ENCODE assay signal across 17 mouse cellular contexts in genomic region chr2:153962821-153963331, GRCm38 (mm10). TPM values are rescaled to one million over a fixed set of nuclear protein-coding genes. Genes with fewer than 3 reads are reported as not detected.
DNase-seq lines count a peak whose midpoint lies in the region; ATAC-seq lines count a peak whose summit lies in the region.
"Had no signal": no experiment of that assay in that cellular context is flagged by ENCODE, and none has a peak within 500 bp of the region (broad histone marks: within the 10 kb centered on the region; RNA-seq: fewer than 3 reads in every experiment).

No protein-coding gene starts in this region.

- intact Hi-C loops in left cerebral cortex, postnatal 4 days (cut with DNase I): no loop called here
- intact Hi-C loops in left cerebral cortex, postnatal 36 days (cut with DNase I): no loop called here

- peak; percentile 82 for ATAC-seq in cerebellum, adult (ENCODE audit: insufficient number of reproducible peaks, low FRiP score, low TSS enrichment)
- ATAC-seq: hindbrain, embryonic 16.5 days had no signal

- no peak for DNase-seq in cerebellum, postnatal 4 days (ENCODE audit: low spot score in 2 of 2)
- peak; percentile 12 for DNase-seq in left cerebral cortex, adult 11 months (ENCODE audit: low spot score)
- no peak for DNase-seq in left cerebral cortex, postnatal 4 days
- peak; percentile 65 to 76 for DNase-seq in cerebellum, postnatal 14 days
- peak; percentile 17 to 27 for DNase-seq in left cerebral cortex, postnatal 36 days (ENCODE audit: low spot score in 2 of 2)
- DNase-seq in spleen, adult 18-20 months: no peak
- no peak for DNase-seq in T-cell, adult 2 months (ENCODE audit: low spot score)
- DNase-seq: embryo, embryonic 11 days; gastrocnemius, adult 2 months; heart, adult 18-20 months; thymus, adult 2 months had no signal

RNA-seq across cellular contexts. Expression of gene Bpifa6, which starts 11.9 kb away (rescaled TPM):
- total RNA-seq in left cerebral cortex, postnatal 4 days (2021): not detected
- not detected for total RNA-seq in left cerebral cortex, postnatal 36 days (2021)
- total RNA-seq: CH12.LX; gastrocnemius, adult 2 months; heart, adult 18-20 months; layer of hippocampus, adult 18-20 months; liver, adult 2 months; monocyte, adult 5-6 weeks had no signal

RNA-seq across cellular contexts. Expression of gene Bpifb4, which starts 24.9 kb away (rescaled TPM):
- total RNA-seq in left cerebral cortex, postnatal 4 days (2021): not detected
- total RNA-seq in left cerebral cortex, postnatal 36 days (2021): not detected
- total RNA-seq: CH12.LX; gastrocnemius, adult 2 months; heart, adult 18-20 months; layer of hippocampus, adult 18-20 months; liver, adult 2 months; monocyte, adult 5-6 weeks had no signal

RNA-seq across cellular contexts. Expression of gene Bpifb3, which starts 44.8 kb away (rescaled TPM):
- under 1 TPM in 1 of 2 experiments, not detected in 1; 0.40 TPM for total RNA-seq in left cerebral cortex, postnatal 4 days (2021)
- not detected for total RNA-seq in left cerebral cortex, postnatal 36 days (2021)
- total RNA-seq: CH12.LX; gastrocnemius, adult 2 months; heart, adult 18-20 months; layer of hippocampus, adult 18-20 months; liver, adult 2 months; monocyte, adult 5-6 weeks had no signal

RNA-seq across cellular contexts. Expression of gene Bpifa2, which starts 45.2 kb away (rescaled TPM):
- not detected for total RNA-seq in left cerebral cortex, postnatal 4 days (2021)
- total RNA-seq in left cerebral cortex, postnatal 36 days (2021): not detected
- total RNA-seq: CH12.LX; gastrocnemius, adult 2 months; heart, adult 18-20 months; layer of hippocampus, adult 18-20 months; liver, adult 2 months; monocyte, adult 5-6 weeks had no signal

Comparison
In these comparisons a context has a peak if more than half of its experiments do, and no peak if none do; other contexts are left out.
1. DNase-seq: peak in left cerebral cortex, adult 11 months (single experiment), cerebellum, postnatal 14 days (2 of 2) and left cerebral cortex, postnatal 36 days (2 of 2); none in cerebellum, postnatal 4 days (0 of 2), left cerebral cortex, postnatal 4 days (single experiment), spleen, adult 18-20 months (0 of 2) and T-cell, adult 2 months (single experiment).